Mouse (Mus musculus): ENCODE data around the gene Magi2.

Gene Magi2

GRCm38 (mm10) chr5:20074101-20074500 is 847.3 kb downstream of the Magi2 start:
- DNase-seq (ENCODE audit: low read depth, low spot score): no peak

- no peak for DNase-seq (ENCODE audit: low read depth, low spot score)
Observed at GRCm38 (mm10) chr5:20074867-20075266, 848.0 kb downstream of the Magi2 start.

- DNase-seq (ENCODE audit: low read depth, low spot score): no peak
Observed at GRCm38 (mm10) chr5:20078931-20079330, 852.1 kb downstream of the Magi2 start.

GRCm38 (mm10) chr5:20080605-20081309 is 853.9 kb downstream of the Magi2 start:
- peak; percentile 3 for DNase-seq (ENCODE audit: low read depth, low spot score)

GRCm38 (mm10) chr5:20082368-20082767 is 855.5 kb downstream of the Magi2 start:
- no peak for DNase-seq (ENCODE audit: low read depth, low spot score)

- no peak for DNase-seq (ENCODE audit: low read depth, low spot score)
Observed at GRCm38 (mm10) chr5:20087083-20087482, 860.2 kb downstream of the Magi2 start.

GRCm38 (mm10) chr5:20103869-20104268 is 877.0 kb downstream of the Magi2 start:
- no peak for DNase-seq (ENCODE audit: low read depth, low spot score)

GRCm38 (mm10) chr5:20104496-20104895 is 877.7 kb downstream of the Magi2 start:
- no peak for DNase-seq (ENCODE audit: low read depth, low spot score)

- no peak for DNase-seq (ENCODE audit: low read depth, low spot score)
Observed at GRCm38 (mm10) chr5:20109496-20109895, 882.7 kb downstream of the Magi2 start.

GRCm38 (mm10) chr5:20117156-20117555 is 890.3 kb downstream of the Magi2 start:
- DNase-seq (ENCODE audit: low read depth, low spot score): no peak

GRCm38 (mm10) chr5:20140235-20140634 is 913.4 kb downstream of the Magi2 start:
- no peak for DNase-seq (ENCODE audit: low read depth, low spot score)

- DNase-seq (ENCODE audit: low read depth, low spot score): no peak
Observed at GRCm38 (mm10) chr5:20140662-20141444, 914.0 kb downstream of the Magi2 start.

GRCm38 (mm10) chr5:20153359-20154125 is 926.7 kb downstream of the Magi2 start:
- DNase-seq (ENCODE audit: low read depth, low spot score): no peak

- DNase-seq (ENCODE audit: low read depth, low spot score): no peak
Observed at GRCm38 (mm10) chr5:20196765-20197164, 969.9 kb downstream of the Magi2 start.

- DNase-seq (ENCODE audit: low read depth, low spot score): no peak
Observed at GRCm38 (mm10) chr5:20197395-20197794, 970.6 kb downstream of the Magi2 start.

- no peak for DNase-seq (ENCODE audit: low read depth, low spot score)
Observed at GRCm38 (mm10) chr5:20201348-20201747, 974.5 kb downstream of the Magi2 start.

- DNase-seq (ENCODE audit: low read depth, low spot score): no peak
Observed at GRCm38 (mm10) chr5:20208110-20208509, 981.3 kb downstream of the Magi2 start.

- DNase-seq (ENCODE audit: low read depth, low spot score): no peak
Observed at GRCm38 (mm10) chr5:20213299-20213698, 986.5 kb downstream of the Magi2 start.

GRCm38 (mm10) chr5:20226471-20227210 is 999.8 kb downstream of the Magi2 start:
- no peak for DNase-seq (ENCODE audit: low read depth, low spot score)

GRCm38 (mm10) chr5:20227912-20228762 is 1001.3 kb downstream of the Magi2 start:
- peak; percentile 1 for DNase-seq (ENCODE audit: low read depth, low spot score)

- no peak for DNase-seq (ENCODE audit: low read depth, low spot score)
Observed at GRCm38 (mm10) chr5:20231908-20232307, 1005.1 kb downstream of the Magi2 start.
